Mouse (Mus musculus) heart, postnatal 0 days (tissue): ENCODE measurements around the gene Olfr1442.

ENCODE experiments used
- CTCF ChIP-seq: IDR thresholded peaks from 2 replicates; pipeline ENCODE4 v1.5.1; 2016; ENCODE audit warnings: antibody characterized with exemption, control low read depth, low read depth
- EP300 ChIP-seq: IDR thresholded peaks from 2 replicates; pipeline ENCODE4 v1.6.1; 2016; ENCODE audit warnings: antibody characterized with exemption, low read depth

DNA sequence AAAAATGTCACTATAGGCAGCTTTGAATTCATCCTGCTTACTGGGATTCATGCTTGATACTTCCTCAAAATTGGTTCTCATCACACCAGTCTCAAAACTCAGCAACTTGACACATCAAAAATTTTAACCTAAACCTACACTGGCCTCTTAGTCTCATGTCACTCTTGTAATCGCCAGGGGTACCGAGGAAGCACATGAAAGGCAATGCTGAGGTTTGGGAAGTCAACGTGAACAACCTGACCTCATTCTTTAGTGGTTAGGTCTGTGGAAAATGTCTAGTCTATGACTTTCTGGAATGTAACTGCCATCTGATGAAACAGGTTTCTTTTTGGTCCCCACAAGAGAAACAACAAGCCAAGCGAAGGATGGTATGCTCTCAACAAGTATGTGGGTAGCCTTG lies 35.3 kb upstream of the Olfr1442 start:
- no peak for TF ChIP-seq CTCF
- TF ChIP-seq EP300: no peak
